Mouse (Mus musculus) embryonic facial prominence, embryonic 11.5 days (tissue): ENCODE measurements at regions not wholly inside any gene's neighbourhood (a gene's known extent, or its start where the extent isn't known, plus 50 kb on each side); places are given as distances from the start of the nearest gene placed in this dataset.

ENCODE experiments used
- ATAC-seq: fragments of 200-750 bp; cut with Nextera tagmentation; replicated peaks from 2 replicates; pipeline ENCODE4 v1.8.0; 2017; ENCODE audit warnings: low read depth; ENCODE audit not compliant: insufficient number of reproducible peaks, low FRiP score, low TSS enrichment
- DNase-seq: peaks from one replicate; pipeline ENCODE4 v3.0.0-alpha.2; 2015; ENCODE audit warnings: low spot score
- H3K27ac ChIP-seq: fragments of 300-500 bp; sonication (generic); replicated peaks from 2 replicates; pipeline ENCODE4 v1.5.1; 2014; ENCODE audit warnings: mild to moderate bottlenecking, low read depth, low read length, control low read depth
- H3K27me3 ChIP-seq: fragments of 300-500 bp; sonication (generic); 2 replicates; pipeline ENCODE4 v1.6.1; 2014; ENCODE audit warnings: mild to moderate bottlenecking, low read length, moderate library complexity, mixed read lengths; ENCODE audit not compliant: control insufficient read depth, insufficient read depth
- H3K36me3 ChIP-seq: fragments of 300-500 bp; sonication (generic); replicated peaks from 2 replicates; pipeline ENCODE4 v1.6.1; 2014; ENCODE audit warnings: low read depth, mild to moderate bottlenecking, low read length, moderate library complexity, mixed read lengths; ENCODE audit not compliant: control insufficient read depth, insufficient read depth
- H3K4me1 ChIP-seq: fragments of 300-500 bp; sonication (generic); 2 replicates; pipeline ENCODE4 v1.6.1; 2014; ENCODE audit warnings: low read length, mixed read lengths; ENCODE audit not compliant: control insufficient read depth, insufficient read depth
- H3K4me2 ChIP-seq: fragments of 300-500 bp; sonication (generic); 2 replicates; pipeline ENCODE4 v1.6.1; 2014; ENCODE audit warnings: low read depth, mild to moderate bottlenecking, control low read depth, low read length, moderate library complexity
- H3K4me3 ChIP-seq: fragments of 300-500 bp; sonication (generic); 2 replicates; pipeline ENCODE4 v1.5.1; 2014; ENCODE audit warnings: low read depth, low read length, control low read depth
- H3K9ac ChIP-seq: fragments of 300-500 bp; sonication (generic); replicated peaks from 2 replicates; pipeline ENCODE4 v1.6.1; 2014; ENCODE audit warnings: mild to moderate bottlenecking, control low read depth, low read length
- H3K9me3 ChIP-seq: fragments of 300-500 bp; sonication (generic); replicated peaks from 2 replicates; pipeline ENCODE4 v1.6.1; 2016; ENCODE audit warnings: mild to moderate bottlenecking, low read length, inconsistent platforms, mixed read lengths; ENCODE audit not compliant: control insufficient read depth
- WGBS: fragments of 180-500 bp; shearing (Covaris S2); extraction: QIAGEN DNeasy Blood & Tissue Kit; methylation state at CpG from one replicate; pipeline ENCODE4 v1.1.7; 2014; 5-methylcytosine and 5-hydroxymethylcytosine counted together

- Histone ChIP-seq H3K4me1 (no peaks in the 10 kb centered on the region), H3K4me2 (no peak overlapping the region), H3K36me3 (no peaks in the 10 kb centered on the region), H3K27me3 (no peaks in the 10 kb centered on the region), H3K27ac (no peak overlapping the region), H3K9me3 (no peaks in the 10 kb centered on the region), H3K9ac (no peak overlapping the region), H3K4me3 (no peak overlapping the region)
- DNase-seq (no peak), ATAC-seq (no peak)
- 86% methylated on average over 7 of the region's 7 CpGs for WGBS
Measured at GRCm38 (mm10) chr12:32767206-32768081, 51.9 kb upstream of the Nampt start.

- no peak for DNase-seq
- 78% methylated on average over 3 of the region's 3 CpGs for WGBS
Measured at GRCm38 (mm10) chr12:32768082-32768743, 51.1 kb upstream of the Nampt start.

GRCm38 (mm10) chr12:32768744-32769535 lies 50.4 kb upstream of the Nampt start:
- Histone ChIP-seq H3K27me3 (no peaks in the 10 kb centered on the region), H3K4me2 (no peak overlapping the region), H3K4me1 (no peaks in the 10 kb centered on the region), H3K27ac (no peak overlapping the region), H3K9me3 (no peaks in the 10 kb centered on the region), H3K36me3 (no peaks in the 10 kb centered on the region), H3K4me3 (no peak overlapping the region), H3K9ac (no peak overlapping the region)
- DNase-seq (no peak), ATAC-seq (no peak)
- WGBS = 80% methylated on average over 3 of the region's 3 CpGs

More at GRCm38 (mm10) chr12:32768082-32768743, 51.1 kb upstream of the Nampt start:
- no peak for ATAC-seq
- H3K4me2 ChIP-seq = no peak overlapping the region
- H3K4me3 ChIP-seq = no peak overlapping the region
- H3K9me3 ChIP-seq = no peaks in the 10 kb centered on the region
- H3K27ac ChIP-seq = no peak overlapping the region
- no peaks in the 10 kb centered on the region for H3K27me3 ChIP-seq
- no peak overlapping the region for H3K9ac ChIP-seq
- H3K36me3 ChIP-seq = no peaks in the 10 kb centered on the region
- no peaks in the 10 kb centered on the region for H3K4me1 ChIP-seq
